In the genomic region with DNA sequence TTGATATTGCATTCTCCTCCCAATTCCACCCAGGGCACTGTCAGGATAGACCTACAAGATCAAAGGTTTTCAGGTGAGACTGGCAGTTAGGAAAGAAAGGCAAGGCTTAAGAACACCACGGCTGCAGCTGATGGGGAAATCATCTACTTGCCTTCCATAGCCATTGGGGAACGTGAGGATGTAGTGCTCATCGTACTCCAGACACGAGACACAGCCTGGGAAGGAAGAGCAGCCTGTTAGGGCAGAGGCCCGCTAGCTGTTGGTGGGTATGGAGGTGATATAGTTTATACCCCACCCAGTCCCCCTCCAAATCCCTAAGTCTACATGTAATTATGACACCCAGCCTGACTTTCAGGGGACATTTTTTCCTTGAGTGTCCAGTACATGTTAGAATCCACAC, we compare ENCODE assay signal across 28 mouse cellular contexts.
"Had no signal": no experiment of that assay in that cellular context is flagged by ENCODE, and none has a peak within 500 bp of the region (broad histone marks: within the 10 kb centered on the region; RNA-seq: fewer than 3 reads in every experiment).

No protein-coding gene starts in this region.

- H3K27ac ChIP-seq: embryonic facial prominence, embryonic 10.5 days; embryonic facial prominence, embryonic 12.5 days; embryonic facial prominence, embryonic 13.5 days; embryonic facial prominence, embryonic 15.5 days; forebrain, embryonic 10.5 days; forebrain, embryonic 12.5 days; forebrain, embryonic 13.5 days; forebrain, embryonic 15.5 days; gastrocnemius, adult 2 months; heart, adult 2 months had no signal

- H3K27me3 ChIP-seq: embryonic facial prominence, embryonic 12.5 days; embryonic facial prominence, embryonic 13.5 days; embryonic facial prominence, embryonic 15.5 days; forebrain, embryonic 12.5 days; forebrain, embryonic 13.5 days; forebrain, embryonic 15.5 days had no signal

- H3K4me3 ChIP-seq: embryonic facial prominence, embryonic 10.5 days; embryonic facial prominence, embryonic 12.5 days; embryonic facial prominence, embryonic 13.5 days; embryonic facial prominence, embryonic 15.5 days; erythroblast, embryonic 14.5 days; forebrain, embryonic 10.5 days; forebrain, embryonic 12.5 days; forebrain, embryonic 13.5 days; forebrain, embryonic 15.5 days; gastrocnemius, adult 2 months; heart, adult 2 months had no signal

- H3K9me3 ChIP-seq: embryonic facial prominence, embryonic 10.5 days; embryonic facial prominence, embryonic 12.5 days; embryonic facial prominence, embryonic 13.5 days; embryonic facial prominence, embryonic 15.5 days; forebrain, embryonic 10.5 days; forebrain, embryonic 12.5 days; forebrain, embryonic 13.5 days; forebrain, embryonic 15.5 days had no signal

- ATAC-seq: forebrain, embryonic 13.5 days; forebrain, embryonic 14.5 days; forebrain, embryonic 15.5 days; forebrain, embryonic 16.5 days; forebrain, postnatal 0 days had no signal

- H3K9ac ChIP-seq: embryonic facial prominence, embryonic 12.5 days; embryonic facial prominence, embryonic 13.5 days; embryonic facial prominence, embryonic 15.5 days; forebrain, embryonic 12.5 days; forebrain, embryonic 13.5 days; forebrain, embryonic 15.5 days; forebrain, postnatal 0 days had no signal

- DNase-seq: cerebellum, adult 2 months; cerebellum, adult 8-10 months; cerebellum, adult 9-10 months; cerebellum, adult 9-11 months; cerebellum, postnatal 10 days; cerebellum, postnatal 14 days; cerebellum, postnatal 25 days; cerebellum, postnatal 36 days; embryo, embryonic 11 days; forebrain, postnatal 0 days; gastrocnemius, adult 2 months; gastrocnemius, postnatal 10 days; gastrocnemius, postnatal 14 days; gastrocnemius, postnatal 25 days; gastrocnemius, postnatal 36 days; heart, adult 18-20 months; heart, adult 2 months had no signal

- H3K4me2 ChIP-seq: embryonic facial prominence, embryonic 12.5 days; embryonic facial prominence, embryonic 13.5 days; embryonic facial prominence, embryonic 15.5 days; forebrain, embryonic 12.5 days; forebrain, embryonic 13.5 days; forebrain, embryonic 15.5 days had no signal

- H3K4me1 ChIP-seq: embryonic facial prominence, embryonic 10.5 days; embryonic facial prominence, embryonic 12.5 days; embryonic facial prominence, embryonic 13.5 days; embryonic facial prominence, embryonic 15.5 days; forebrain, embryonic 10.5 days; forebrain, embryonic 12.5 days; forebrain, embryonic 13.5 days; forebrain, embryonic 15.5 days had no signal
